Mouse (Mus musculus) kidney, adult 2 months (tissue): Measurements from ENCODE around the gene Slc2a3. TPM values are rescaled to one million over a fixed set of nuclear protein-coding genes. Genes with fewer than 3 reads are reported as not detected.

Experiments
- DNase-seq: peaks from one replicate; pipeline ENCODE4 v3.0.0; 2021
- H3K27ac ChIP-seq: fragments of 200-500 bp; 2 replicates; pipeline ENCODE4 v1.5.1; 2012; ENCODE audit warnings: low read depth, low read length, control low read depth, inconsistent platforms; ENCODE audit not compliant: insufficient read depth
- H3K27me3 ChIP-seq: fragments of 200-500 bp; replicated peaks from 2 replicates; pipeline ENCODE4 v1.6.1; 2012; ENCODE audit warnings: mild to moderate bottlenecking, moderate library complexity, low read length, inconsistent platforms; ENCODE audit not compliant: control insufficient read depth, insufficient read depth
- H3K36me3 ChIP-seq: fragments of 200-500 bp; 2 replicates; pipeline ENCODE4 v1.6.1; 2012; ENCODE audit warnings: mild to moderate bottlenecking, moderate library complexity, low read length, inconsistent platforms; ENCODE audit not compliant: control insufficient read depth, insufficient read depth
- H3K4me1 ChIP-seq: fragments of 200-500 bp; 2 replicates; pipeline ENCODE4 v1.6.1; 2011; ENCODE audit warnings: low read length; ENCODE audit not compliant: control insufficient read depth, insufficient read depth
- H3K4me3 ChIP-seq: fragments of 200-500 bp; 2 replicates; pipeline ENCODE4 v1.5.1; 2011; ENCODE audit warnings: mild to moderate bottlenecking, low read depth, low read length, control low read depth; ENCODE audit not compliant: insufficient read depth
- CTCF ChIP-seq: fragments of 200-500 bp; conservative IDR thresholded peaks from 2 replicates; pipeline ENCODE4 v1.5.1; 2011; ENCODE audit warnings: low read depth, mild to moderate bottlenecking, control low read depth, low read length, moderate library complexity, mixed read lengths; ENCODE audit not compliant: insufficient read depth, insufficient read length
- POLR2A ChIP-seq: fragments of 200-500 bp; IDR thresholded peaks from one replicate; pipeline ENCODE4 v1.6.1; 2011; ENCODE audit warnings: low read depth, low read length, control low read depth
- WGBS: fragments of 180-500 bp; shearing (Covaris S2); methylation state at CpG from one replicate; pipeline ENCODE4 v1.1.7; 2018; 5-methylcytosine and 5-hydroxymethylcytosine counted together
- polyA plus RNA-seq: library from polyadenylated mRNA; depleted of rRNA; stranded (reverse); fragments of >200 nt; gene quantifications from 2 replicates; pipeline ENCODE4 v1.2.3, GENCODE M21; 2012

Gene Slc2a3
- polyA plus RNA-seq, 1 experiment: 2.7 TPM

DNA sequence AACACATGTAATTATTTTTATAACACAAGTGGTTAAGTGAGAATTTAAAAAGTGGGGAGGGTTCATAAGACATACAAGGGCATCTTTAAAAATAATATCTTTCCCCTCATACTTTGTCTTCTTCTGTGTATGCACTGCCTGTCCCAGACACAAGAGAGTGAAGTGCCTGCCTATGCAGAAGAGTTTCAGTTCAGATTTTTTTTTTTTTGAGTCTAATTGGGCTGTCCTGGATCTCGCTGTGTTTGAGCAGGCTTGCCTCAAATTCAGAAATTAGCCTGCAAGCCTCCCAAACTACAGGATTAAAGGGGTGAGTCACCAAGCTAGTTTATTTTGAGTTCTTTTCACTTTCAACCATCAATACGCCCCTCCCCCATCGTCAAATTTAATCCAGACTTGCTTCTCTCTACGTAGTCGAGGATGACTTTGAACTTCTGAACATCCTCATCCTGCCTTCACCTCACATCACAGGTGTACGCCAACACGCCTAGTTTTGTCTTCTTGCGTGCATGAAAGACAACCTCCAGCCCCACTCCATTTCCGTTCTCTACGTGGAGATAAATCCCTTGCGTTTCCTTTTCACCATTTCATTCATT is 8.7 kb upstream of the Slc2a3 start:
- no peak for DNase-seq
- TF ChIP-seq POLR2A (no peak), CTCF (no peak)
- 2% methylated on average over 11 of the region's 11 CpGs for WGBS
- Histone ChIP-seq H3K4me3 (peak overlapping the region; percentile 59), H3K27me3 (no peaks in the 10 kb centered on the region), H3K4me1 (peaks cover 8% of the 10 kb centered on the region; the same call in 1 of the 2 replicates), H3K36me3 (no peaks in the 10 kb centered on the region), H3K27ac (peak overlapping the region; percentile 90)

DNA sequence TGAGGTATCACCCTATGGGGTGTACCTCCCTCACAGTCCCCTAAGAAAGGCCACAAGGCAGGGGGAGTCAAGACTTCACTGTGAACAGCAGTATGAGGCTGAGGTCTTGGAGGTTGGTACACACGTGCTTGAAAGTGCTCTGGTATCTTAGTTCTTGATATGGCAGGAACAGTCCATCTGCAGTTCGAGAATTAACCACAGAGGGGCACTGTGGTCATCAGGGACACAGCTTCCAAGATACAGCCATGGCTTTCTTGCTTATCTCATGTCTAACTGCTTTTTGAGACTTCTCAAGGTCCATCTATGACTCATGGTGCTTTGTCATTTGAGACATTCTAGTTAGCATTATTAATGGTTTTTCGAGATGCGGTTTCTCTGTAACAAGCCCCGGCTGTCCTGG is 3.0 kb upstream of the Slc2a3 start:
- H3K27ac ChIP-seq: no peak overlapping the region
- no peaks in the 10 kb centered on the region for H3K27me3 ChIP-seq
- H3K36me3 ChIP-seq: no peaks in the 10 kb centered on the region
- H3K4me3 ChIP-seq: no peak overlapping the region
- TF ChIP-seq POLR2A (no peak), CTCF (peak; percentile 77)
- WGBS: 12% methylated on average over 5 of the region's 5 CpGs
- H3K4me1 ChIP-seq: 0 out of 2 replicates have a peak, but pooled peaks cover 2% of the 10 kb centered on the region
- DNase-seq: peak; percentile 83

DNA sequence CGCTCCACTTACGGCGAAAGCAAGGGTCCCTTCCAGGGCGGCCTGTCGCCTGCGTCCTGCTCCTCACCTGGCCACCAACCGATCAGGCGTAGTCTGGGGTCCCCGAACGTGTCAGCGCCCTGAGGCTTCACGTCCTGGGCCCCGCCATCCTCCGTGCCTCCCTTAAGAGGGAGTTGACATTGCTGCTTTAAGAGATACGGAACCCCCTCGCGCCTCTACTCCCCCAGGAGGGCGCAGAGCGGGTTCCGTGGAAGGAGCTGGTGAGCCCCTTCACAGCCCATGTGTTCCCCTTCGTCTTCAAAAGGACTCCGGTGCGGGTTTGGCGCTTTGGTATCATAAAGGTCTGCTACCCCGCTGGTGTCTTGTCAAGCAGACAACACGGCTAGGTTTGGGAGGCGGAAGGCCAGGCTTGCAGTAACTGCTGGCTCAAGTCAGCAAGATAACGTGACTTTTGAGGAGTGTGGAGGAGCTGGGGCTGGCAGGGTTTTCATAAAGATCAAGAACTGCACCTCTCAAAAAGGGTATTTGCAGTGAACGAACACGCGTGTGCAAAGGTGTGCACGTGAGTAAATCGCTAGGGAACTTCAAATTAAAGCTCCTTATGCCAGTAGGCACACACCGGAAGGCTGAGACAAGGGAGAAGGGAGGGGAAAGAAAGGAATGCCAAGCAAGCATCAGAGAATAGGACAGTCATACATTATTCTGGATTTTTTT is 518 bp upstream of the Slc2a3 start:
- Histone ChIP-seq H3K36me3 (no peaks in the 10 kb centered on the region), H3K4me1 (0 out of 2 replicates have a peak, but pooled peaks cover 2% of the 10 kb centered on the region), H3K4me3 (peak overlapping the region; percentile 57), H3K27ac (no peak overlapping the region), H3K27me3 (no peaks in the 10 kb centered on the region)
- peak; percentile 20 for DNase-seq
- TF ChIP-seq CTCF (no peak), POLR2A (no peak)
- WGBS: 5% methylated on average over 34 of the region's 34 CpGs

DNA sequence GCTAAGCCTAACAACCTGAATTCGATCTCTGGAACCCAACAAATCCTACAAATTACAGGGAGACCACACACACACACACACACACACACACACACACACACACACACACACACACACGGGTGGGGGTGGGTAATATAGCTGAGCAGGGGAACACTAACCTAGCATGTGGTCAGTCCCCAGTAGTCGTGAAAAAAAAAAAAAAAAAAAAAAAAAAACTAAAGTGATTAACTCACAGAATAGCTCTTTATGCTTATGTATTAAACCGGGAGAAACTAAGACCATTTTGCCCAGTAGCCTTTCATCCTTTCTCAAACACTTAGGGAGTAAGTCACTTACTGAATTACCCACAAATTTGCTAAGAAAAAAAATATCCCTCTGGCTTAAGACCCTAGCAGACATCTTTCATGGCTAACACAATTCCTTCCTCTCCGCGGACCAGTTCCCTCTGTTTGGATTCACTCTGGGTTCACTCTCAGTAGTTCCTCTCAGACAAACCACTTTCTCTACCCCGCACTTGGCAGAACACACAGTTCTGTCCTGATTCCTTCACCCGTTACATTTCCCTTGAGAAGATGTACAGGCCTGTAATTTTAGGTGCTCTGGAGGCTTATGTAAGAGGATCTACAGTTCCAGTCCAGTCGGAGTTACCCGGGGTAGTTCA is 670 bp downstream of the Slc2a3 start:
- Histone ChIP-seq H3K27ac (no peak overlapping the region), H3K4me1 (0 out of 2 replicates have a peak, but pooled peaks cover 2% of the 10 kb centered on the region), H3K27me3 (no peaks in the 10 kb centered on the region), H3K36me3 (no peaks in the 10 kb centered on the region), H3K4me3 (peak overlapping the region; percentile 57)
- DNase-seq: no peak
- 49% methylated on average over 10 of the region's 10 CpGs for WGBS
- TF ChIP-seq POLR2A: no peak
- TF ChIP-seq CTCF: no peak

DNA sequence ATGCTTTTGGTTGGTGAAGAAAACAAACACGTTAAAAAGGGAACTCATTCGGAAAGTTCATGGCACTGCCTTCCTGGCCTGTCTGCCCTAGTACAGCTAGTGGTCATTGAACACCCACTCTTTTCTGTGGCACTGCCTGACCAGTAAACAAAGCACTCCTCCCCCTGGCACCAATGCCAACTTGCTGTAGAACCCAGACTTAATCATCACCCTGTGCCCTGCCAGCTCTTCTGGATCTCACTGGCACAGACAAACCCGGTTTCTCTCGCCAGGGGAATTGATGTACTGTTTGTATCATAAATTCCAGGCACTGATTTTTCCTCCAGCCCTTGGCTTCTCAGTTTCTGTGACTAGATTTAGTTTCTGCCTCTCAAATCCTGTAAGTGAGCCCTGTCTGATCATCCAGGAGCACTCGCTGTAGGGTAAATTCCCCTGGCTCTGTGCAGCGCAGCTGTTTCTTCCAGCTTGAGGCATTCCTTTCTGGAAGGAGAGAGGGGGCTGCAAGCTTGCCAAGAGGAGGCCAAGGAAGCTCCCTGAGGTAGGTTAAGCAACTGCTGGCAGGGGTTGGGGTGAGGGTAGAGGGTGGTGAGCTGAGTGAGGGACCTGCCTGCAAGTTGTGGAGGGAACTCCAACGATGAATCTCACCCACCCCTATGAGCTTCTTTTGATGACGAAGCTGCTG is 6.0 kb downstream of the Slc2a3 start:
- DNase-seq: peak; percentile 21
- H3K36me3 ChIP-seq: no peaks in the 10 kb centered on the region
- no peak overlapping the region for H3K4me3 ChIP-seq
- H3K27ac ChIP-seq: no peak overlapping the region
- H3K27me3 ChIP-seq: no peaks in the 10 kb centered on the region
- WGBS: 50% methylated on average over 8 of the region's 8 CpGs
- no peaks in the 10 kb centered on the region for H3K4me1 ChIP-seq
- TF ChIP-seq CTCF (no peak), POLR2A (no peak)

DNA sequence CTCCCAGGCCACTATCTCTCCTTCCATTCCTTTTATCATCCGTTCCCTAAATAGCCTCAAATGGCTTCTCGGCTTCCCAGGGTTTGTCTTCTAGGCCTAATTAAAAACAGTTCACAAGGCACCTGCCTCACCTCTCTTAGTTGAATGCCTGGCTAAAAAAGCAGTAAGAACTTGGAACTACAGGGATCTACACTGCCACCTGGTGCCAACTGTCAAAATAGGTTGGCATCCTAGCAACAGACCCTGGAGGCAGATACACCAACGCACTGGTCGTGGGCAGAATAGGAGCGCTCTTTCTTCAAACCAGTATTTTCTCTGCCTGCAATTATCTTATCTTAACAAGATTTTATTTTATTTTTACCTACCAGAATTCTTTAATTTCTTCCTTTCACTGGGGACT is 15.2 kb downstream of the Slc2a3 start:
- H3K36me3 ChIP-seq: no peaks in the 10 kb centered on the region
- H3K27ac ChIP-seq: no peak overlapping the region
- H3K4me3 ChIP-seq: no peak overlapping the region
- TF ChIP-seq CTCF (peak; percentile 70), POLR2A (no peak)
- H3K4me1 ChIP-seq: no peaks in the 10 kb centered on the region
- 27% methylated on average over 5 of the region's 5 CpGs for WGBS
- DNase-seq: peak; percentile 57
- H3K27me3 ChIP-seq: no peaks in the 10 kb centered on the region
